Mouse (Mus musculus): Measurements from ENCODE around the gene Zfp960. TPM values are rescaled to one million over a fixed set of nuclear protein-coding genes. Genes with fewer than 3 reads are reported as not detected.

The Zfp960 gene
- under 1 TPM; 0.29 TPM for polyA plus RNA-seq (2017; shearing (Covaris generic))

DNA sequence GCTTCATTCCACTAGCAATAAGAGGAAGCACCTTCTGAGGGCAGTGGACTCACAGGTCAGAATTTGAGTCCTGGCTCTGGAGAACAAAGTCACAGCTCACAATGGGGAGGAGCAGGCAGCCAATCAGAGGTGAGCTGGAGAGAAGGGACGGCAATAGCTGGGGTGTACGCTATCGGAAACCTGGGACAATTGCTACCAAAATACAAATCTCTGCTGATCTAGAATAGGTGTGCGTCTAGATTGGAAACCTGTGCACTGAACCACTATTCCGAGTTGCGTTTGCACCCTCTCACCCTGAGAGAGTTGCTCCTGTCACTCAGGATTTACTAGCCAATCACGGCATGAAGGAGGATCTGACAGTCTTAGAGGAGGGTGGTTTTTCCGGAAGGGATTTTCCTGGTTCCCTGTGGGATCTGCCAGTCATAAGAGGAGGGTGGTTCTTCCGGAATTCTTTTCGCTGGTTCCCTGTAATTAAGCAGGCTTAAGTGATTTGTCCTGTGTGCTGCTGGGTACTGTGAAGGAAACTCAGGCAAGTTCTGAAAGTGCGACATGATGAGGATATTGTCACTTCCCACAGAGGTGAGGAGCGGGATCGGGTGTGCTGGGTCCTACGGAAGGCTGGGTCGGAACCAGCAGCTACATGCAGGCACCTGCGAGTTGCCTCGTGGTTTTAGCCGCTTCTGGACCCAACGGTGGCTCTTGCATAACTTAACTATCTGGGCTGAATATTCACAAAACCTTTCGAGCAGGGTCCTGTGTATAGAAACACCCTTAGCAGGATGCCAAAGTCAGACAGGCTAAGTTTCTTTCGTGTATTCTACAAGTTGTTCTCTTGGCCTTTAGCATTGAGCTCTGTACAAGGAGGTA, at the start of gene Zfp960:
Zfp960 (plus strand) TSS at position 486 of the 867 bp plus-strand sequence.

GRCm38 (mm10) chr17:17120830-17121502, 57.1 kb downstream of the Zfp960 start, which contains the start of gene Zfp97:
Zfp97 (plus strand) TSS chr17:17121415.

Other genes starting within 250 kb of the Zfp960 start
- 10 to 100 TPM; 12.7 to 15.9 TPM for gene Zfp97, start 57.3 kb downstream of the Zfp960 start, polyA plus RNA-seq (2017; shearing (Covaris generic))

Data from inflammation-experienced regulatory T-cells (primary cell).